Mouse (Mus musculus) CH12.LX (cell line): ENCODE measurements at regions not wholly inside any gene's neighbourhood (a gene's known extent, or its start where the extent isn't known, plus 50 kb on each side); places are given as distances from the start of the nearest gene placed in this dataset.

ENCODE experiments used
- DNase-seq: peaks from one replicate; pipeline ENCODE4 v3.0.0-alpha.2; 2013; ENCODE audit errors: extremely low read depth
- H3K27ac ChIP-seq: 2 replicates; pipeline ENCODE4 v1.5.1; 2012; ENCODE audit warnings: low read depth, mild to moderate bottlenecking, control low read depth, moderate library complexity; ENCODE audit not compliant: insufficient read depth
- H3K27me3 ChIP-seq: replicated peaks from 2 replicates; pipeline ENCODE3; 2012; ENCODE audit warnings: inconsistent platforms
- H3K36me3 ChIP-seq, 2 experiments: replicated peaks in 1 of 2; 2 replicates each; pipeline versions ENCODE3 to v1.6.1; 2012; ENCODE audit warnings: inconsistent platforms in 1 of 2, low read length in 1 of 2, mild to moderate bottlenecking in 1 of 2, mixed read lengths in 1 of 2, moderate library complexity in 1 of 2; ENCODE audit not compliant: control insufficient read depth in 1 of 2, insufficient read depth in 1 of 2
- H3K4me1 ChIP-seq, 2 experiments: 2 replicates each; pipeline ENCODE4 v1.6.1; 2012; ENCODE audit warnings: inconsistent platforms in 1 of 2, moderate library complexity in 1 of 2; ENCODE audit not compliant: insufficient read depth in 2 of 2, control insufficient read depth in 1 of 2
- H3K4me2 ChIP-seq: 2 replicates; pipeline ENCODE4 v1.6.1; 2012; ENCODE audit warnings: low read depth, mild to moderate bottlenecking, control low read depth; ENCODE audit not compliant: poor library complexity, insufficient read depth, severe bottlenecking
- H3K4me3 ChIP-seq, 3 experiments: fragments of 150-350 bp in 1 of 3; sonication (generic) in 1 of 3; replicated peaks in 1 of 3; 2 replicates each; pipeline versions ENCODE3 to v1.5.1; 2011 to 2012; ENCODE audit warnings: low read depth in 2 of 3, low read length in 2 of 3, mild to moderate bottlenecking in 2 of 3, moderate library complexity in 2 of 3, control low read depth in 1 of 3, improper control_type of control experiment in 1 of 3, inconsistent platforms in 1 of 3, mixed read lengths in 1 of 3; ENCODE audit not compliant: poor library complexity in 1 of 3
- H3K79me2 ChIP-seq: replicated peaks from 2 replicates; pipeline ENCODE4 v1.6.1; 2012; ENCODE audit warnings: mild to moderate bottlenecking, moderate library complexity; ENCODE audit not compliant: control insufficient read depth, poor library complexity, insufficient read depth, severe bottlenecking; ENCODE audit errors: extremely low read depth
- H3K9ac ChIP-seq: 2 replicates; pipeline ENCODE4 v1.6.1; 2012; ENCODE audit warnings: low read depth, mild to moderate bottlenecking, control low read depth, moderate library complexity; ENCODE audit not compliant: insufficient read depth
- H3K9me3 ChIP-seq: replicated peaks from 2 replicates; pipeline ENCODE3; 2012; ENCODE audit warnings: low read length, inconsistent platforms, mixed read lengths
- BHLHE40 ChIP-seq: IDR thresholded peaks from 2 replicates; pipeline ENCODE4 v1.6.1; 2011; ENCODE audit warnings: mild to moderate bottlenecking, low read depth, low read length, improper control_type of control experiment
- CTCF ChIP-seq, 2 experiments: IDR thresholded peaks in 1 of 2; conservative IDR thresholded peaks in 1 of 2; 2 replicates each; pipeline ENCODE4 v1.5.1; 2011 to 2012; ENCODE audit warnings: low read depth in 2 of 2, low read length in 2 of 2, improper control_type of control experiment in 1 of 2, inconsistent platforms in 1 of 2, mild to moderate bottlenecking in 1 of 2, moderate library complexity in 1 of 2
- GABPA ChIP-seq: IDR thresholded peaks from 2 replicates; pipeline ENCODE4 v1.6.1; 2012; ENCODE audit warnings: low read depth, low read length, improper control_type of control experiment, inconsistent platforms; ENCODE audit not compliant: insufficient replicate concordance
- HCFC1 ChIP-seq: IDR thresholded peaks from 2 replicates; pipeline ENCODE4 v1.6.1; 2012; ENCODE audit warnings: low read depth, mild to moderate bottlenecking, inconsistent platforms, low read length, improper control_type of control experiment
- JUN ChIP-seq: IDR thresholded peaks from 2 replicates; pipeline ENCODE4 v1.6.1; 2011; ENCODE audit warnings: low read depth, mild to moderate bottlenecking, low read length, improper control_type of control experiment, moderate library complexity; ENCODE audit not compliant: insufficient read depth
- MXI1 ChIP-seq: IDR thresholded peaks from 2 replicates; pipeline ENCODE4 v1.6.1; 2011; ENCODE audit warnings: mild to moderate bottlenecking, low read depth, low read length, improper control_type of control experiment
- MYC ChIP-seq: IDR thresholded peaks from 2 replicates; pipeline ENCODE4 v1.6.1; 2011; ENCODE audit warnings: low read depth, mild to moderate bottlenecking, improper control_type of control experiment, low read length
- NELFE ChIP-seq: IDR thresholded peaks from 2 replicates; pipeline ENCODE4 v1.6.1; 2011; ENCODE audit warnings: low read depth, low read length, improper control_type of control experiment
- NRF1 ChIP-seq: IDR thresholded peaks from 2 replicates; pipeline ENCODE4 v1.6.1; 2014; ENCODE audit warnings: low read depth, mild to moderate bottlenecking, inconsistent platforms, low read length, improper control_type of control experiment, moderate library complexity
- PAX5 ChIP-seq: IDR thresholded peaks from 2 replicates; pipeline ENCODE4 v1.6.1; 2012; ENCODE audit warnings: low read length, inconsistent platforms, mixed read lengths
- RCOR1 ChIP-seq: conservative IDR thresholded peaks from 2 replicates; pipeline ENCODE4 v1.6.1; 2012; ENCODE audit warnings: low read depth, mild to moderate bottlenecking, inconsistent platforms, low read length, improper control_type of control experiment
- SMC3 ChIP-seq: IDR thresholded peaks from 2 replicates; pipeline ENCODE4 v1.6.1; 2011; ENCODE audit warnings: low read depth, low read length, improper control_type of control experiment
- TBP ChIP-seq: conservative IDR thresholded peaks from 2 replicates; pipeline ENCODE4 v1.6.1; 2011; ENCODE audit warnings: low read depth, low read length, improper control_type of control experiment
- TCF12 ChIP-seq: IDR thresholded peaks from 2 replicates; pipeline ENCODE4 v1.6.1; 2014; ENCODE audit warnings: low read depth, mild to moderate bottlenecking, inconsistent platforms, low read length, improper control_type of control experiment
- USF1 ChIP-seq: IDR thresholded peaks from 2 replicates; pipeline ENCODE4 v1.6.1; 2014; ENCODE audit warnings: low read depth, mild to moderate bottlenecking, inconsistent platforms, low read length, improper control_type of control experiment
- USF2 ChIP-seq: conservative IDR thresholded peaks from 2 replicates; pipeline ENCODE4 v1.6.1; 2011; ENCODE audit warnings: low read depth, low read length, improper control_type of control experiment
- ZKSCAN1 ChIP-seq: IDR thresholded peaks from 2 replicates; pipeline ENCODE4 v1.6.1; 2012; ENCODE audit warnings: low read depth, inconsistent platforms, low read length, improper control_type of control experiment, borderline replicate concordance
- ZMIZ1 ChIP-seq: IDR thresholded peaks from 2 replicates; pipeline ENCODE4 v1.6.1; 2012; ENCODE audit warnings: low read depth, mild to moderate bottlenecking, inconsistent platforms, low read length, improper control_type of control experiment
- dilution Hi-C: fragments of 300-500 bp; cut with MboI; formaldehyde crosslinking; loops from 2 replicates; pipeline ENCODE4 v1.14.3; 2020; ENCODE audit warnings: low sequenced_read_pairs; ENCODE audit not compliant: extremely low pct_unique_long_range_greater_than_20kb, extremely low pct_ligation_motif_present
- in situ Hi-C: fragments of 300-500 bp; cut with MboI; formaldehyde crosslinking; loops from 3 replicates; pipeline ENCODE4 v1.14.3; 2019; ENCODE audit warnings: low sequenced_read_pairs, low pct_ligation_motif_present, low pct_unique_long_range_greater_than_20kb, mixed read lengths

GRCm38 (mm10) chr5:91278466-91278865 lies 124.3 kb downstream of the Btc start (continued):
- 0 out of 2 replicates have a peak, but pooled peaks have one; percentile 23 for TF ChIP-seq RCOR1

GRCm38 (mm10) chr5:91279464-91279863 lies 123.3 kb downstream of the Btc start:
- DNase-seq, result no peak
- in situ Hi-C loops, result no loop called here
- no peaks in the 10 kb centered on the region for H3K79me2 ChIP-seq
- H3K27me3 ChIP-seq, result no peaks in the 10 kb centered on the region
- TF ChIP-seq CTCF (conservative IDR thresholded peaks at IDR 0.05 in 1 of 2, IDR thresholded peaks at IDR 0.05 in 1 of 2; ENCODE audit: low read depth in 2 of 2, low read length in 2 of 2) (no peak), JUN (no peak), GABPA (no peak), HCFC1 (no peak), NRF1 (no peak), ZMIZ1 (no peak), MXI1 (no peak), ZKSCAN1 (no peak), PAX5 (no peak), TBP (no peak), NELFE (no peak), TCF12 (no peak), MYC (no peak), USF2 (no peak), USF1 (no peak), RCOR1 (no peak), BHLHE40 (no peak), SMC3 (no peak)
- peaks cover 6 to 11% of the 10 kb centered on the region in 2 experiments; a peak in 3 of 4 replicates for H3K4me1 ChIP-seq
- H3K27ac ChIP-seq, result no peak overlapping the region
- no peaks in the 10 kb centered on the region for H3K9me3 ChIP-seq
- no peak overlapping the region for H3K4me2 ChIP-seq
- dilution Hi-C loops, result no loop called here
- H3K36me3 ChIP-seq, result no peaks in the 10 kb centered on the region
- no peak overlapping the region for H3K9ac ChIP-seq
- H3K4me3 ChIP-seq, result no peak overlapping the region

- no peaks in the 10 kb centered on the region for H3K9me3 ChIP-seq
- in situ Hi-C loops, result no loop called here
- dilution Hi-C loops, result no loop called here
- no peaks in the 10 kb centered on the region for H3K36me3 ChIP-seq
- peaks cover 6 to 9% of the 10 kb centered on the region in 2 experiments; a peak in 3 of 4 replicates for H3K4me1 ChIP-seq
- no peak for TF ChIP-seq NRF1
- peak; percentile 9; the same call in 1 of the 2 replicates for TF ChIP-seq BHLHE40
- no peak overlapping the region for H3K4me2 ChIP-seq
- no peaks in the 10 kb centered on the region for H3K79me2 ChIP-seq
- H3K27me3 ChIP-seq, result no peaks in the 10 kb centered on the region
- no peak overlapping the region for H3K27ac ChIP-seq
- DNase-seq, result no peak
- no peak overlapping the region for H3K9ac ChIP-seq
- no peak overlapping the region for H3K4me3 ChIP-seq
These were observed 119.8 kb downstream of the Btc start for GRCm38 (mm10) chr5:91282969-91283368.
